Mouse (Mus musculus) thymus, adult 18-20 months (tissue): Measurements from ENCODE around the gene Prkag2.

Experiments used
- DNase-seq, 2 experiments: peaks; one replicate each; pipeline ENCODE4 v3.0.0; 2022; ENCODE audit warnings: mixed read lengths in 2 of 2

Prkag2 gene

GRCm38 (mm10) chr5:25100516-25101125, at the start of gene Prkag2:
Gene Prkag2, minus strand, starts transcription at chr5:25100642.
- DNase-seq, result peak; percentile 43 to 47

- no peak for DNase-seq
These were observed 49.0 kb upstream of the Prkag2 start for GRCm38 (mm10) chr5:25149331-25149965.

GRCm38 (mm10) chr5:25146705-25147104, 46.3 kb upstream of the Prkag2 start:
- no peak for DNase-seq

- no peak for DNase-seq
These were observed 27.4 kb upstream of the Prkag2 start for GRCm38 (mm10) chr5:25127865-25128264.

- no peak for DNase-seq
These were observed 25.6 kb upstream of the Prkag2 start for GRCm38 (mm10) chr5:25125884-25126560.

- no peak for DNase-seq
These were observed 22.1 kb upstream of the Prkag2 start for GRCm38 (mm10) chr5:25122534-25122933.

- DNase-seq, result no peak
These were observed 18.7 kb upstream of the Prkag2 start for GRCm38 (mm10) chr5:25119148-25119547.

- DNase-seq, result no peak
These were observed 15.6 kb upstream of the Prkag2 start for GRCm38 (mm10) chr5:25115997-25116396.

GRCm38 (mm10) chr5:25115216-25115615, 14.8 kb upstream of the Prkag2 start:
- DNase-seq, result no peak

- DNase-seq, result no peak
These were observed 13.7 kb upstream of the Prkag2 start for GRCm38 (mm10) chr5:25114110-25114509.

GRCm38 (mm10) chr5:25110314-25110713, 9.9 kb upstream of the Prkag2 start:
- DNase-seq, result no peak

GRCm38 (mm10) chr5:25105748-25106147, 5.3 kb upstream of the Prkag2 start:
- DNase-seq, result no peak

- peak; percentile 32 to 34 for DNase-seq
These were observed 683 bp upstream of the Prkag2 start for GRCm38 (mm10) chr5:25101126-25101523.

- peak in 1 of 2 experiments; percentile 9 for DNase-seq
These were observed 306 bp downstream of the Prkag2 start for GRCm38 (mm10) chr5:25100157-25100515.

GRCm38 (mm10) chr5:25099367-25100156, 880 bp downstream of the Prkag2 start:
- no peak for DNase-seq

GRCm38 (mm10) chr5:25097891-25098290, 2.6 kb downstream of the Prkag2 start:
- no peak for DNase-seq

- DNase-seq, result no peak
These were observed 4.0 kb downstream of the Prkag2 start for GRCm38 (mm10) chr5:25096431-25096830.

- DNase-seq, result no peak
These were observed 7.7 kb downstream of the Prkag2 start for GRCm38 (mm10) chr5:25092630-25093245.

- no peak for DNase-seq
These were observed 11.0 kb downstream of the Prkag2 start for GRCm38 (mm10) chr5:25089258-25089972.

GRCm38 (mm10) chr5:25088633-25089032, 11.8 kb downstream of the Prkag2 start:
- no peak for DNase-seq

GRCm38 (mm10) chr5:25088111-25088510, 12.3 kb downstream of the Prkag2 start:
- no peak for DNase-seq

- DNase-seq, result no peak
These were observed 13.4 kb downstream of the Prkag2 start for GRCm38 (mm10) chr5:25087064-25087463.
